Mouse (Mus musculus) kidney, embryonic 16.5 days (tissue): ENCODE data around the gene Coa3. TPM values are rescaled to one million over a fixed set of nuclear protein-coding genes. Genes with fewer than 3 reads are reported as not detected.

Experiments
- ATAC-seq: fragments of 200-750 bp; cut with Nextera tagmentation; 2 replicates; pipeline ENCODE4 v1.8.0; 2017; ENCODE audit warnings: moderate TSS enrichment; ENCODE audit not compliant: low FRiP score, low TSS enrichment
- H3K27ac ChIP-seq: fragments of 300-500 bp; sonication (generic); 2 replicates; pipeline ENCODE4 v1.5.1; 2014; ENCODE audit warnings: low read length
- H3K27me3 ChIP-seq: fragments of 300-500 bp; sonication (generic); 2 replicates; pipeline ENCODE4 v1.6.1; 2014; ENCODE audit warnings: low read length, control low read depth, mixed read lengths; ENCODE audit not compliant: insufficient read depth
- H3K36me3 ChIP-seq: fragments of 300-500 bp; sonication (generic); 2 replicates; pipeline ENCODE4 v1.6.1; 2014; ENCODE audit warnings: low read length, control low read depth, mixed read lengths; ENCODE audit not compliant: insufficient read depth
- H3K4me1 ChIP-seq: fragments of 300-500 bp; sonication (generic); 2 replicates; pipeline ENCODE4 v1.6.1; 2014; ENCODE audit warnings: low read length, control low read depth, mixed read lengths; ENCODE audit not compliant: insufficient read depth
- H3K4me2 ChIP-seq: fragments of 300-500 bp; sonication (generic); replicated peaks from 2 replicates; pipeline ENCODE4 v1.6.1; 2014; ENCODE audit warnings: low read depth, low read length
- H3K4me3 ChIP-seq: fragments of 300-500 bp; sonication (generic); 2 replicates; pipeline ENCODE4 v1.5.1; 2014; ENCODE audit warnings: mild to moderate bottlenecking, low read length
- H3K9ac ChIP-seq: fragments of 300-500 bp; sonication (generic); replicated peaks from 2 replicates; pipeline ENCODE4 v1.6.1; 2014; ENCODE audit warnings: low read length
- H3K9me3 ChIP-seq: fragments of 300-500 bp; sonication (generic); 2 replicates; pipeline ENCODE4 v1.6.1; 2016; ENCODE audit warnings: low read length, control low read depth
- WGBS: fragments of 180-500 bp; shearing (Covaris S2); extraction: QIAGEN DNeasy Blood & Tissue Kit; methylation state at CpG from one replicate; pipeline ENCODE4 v1.1.7; 2014; 5-methylcytosine and 5-hydroxymethylcytosine counted together
- polyA plus RNA-seq: library from polyadenylated mRNA; unstranded; fragments of >200 nt; fragmentation: Nextera tagmentation; extraction: Ambion mirVana; gene quantifications from 2 replicates; pipeline ENCODE4 v1.2.1, GENCODE M21; 2015

The Coa3 gene
- polyA plus RNA-seq, 1 experiment from 2014 or later: 200 TPM

- Histone ChIP-seq H3K27me3 (no peaks in the 10 kb centered on the region), H3K27ac (peak overlapping the region; percentile 91), H3K9me3 (no peaks in the 10 kb centered on the region), H3K4me2 (peak overlapping the region; percentile 95), H3K9ac (peak overlapping the region; percentile 53), H3K4me1 (peaks cover 39% of the 10 kb centered on the region), H3K36me3 (no peaks in the 10 kb centered on the region), H3K4me3 (peak overlapping the region; percentile 80; the same call in 1 of the 2 replicates)
- ATAC-seq: no peak
- WGBS: 15% methylated on average over 4 of the region's 4 CpGs
Measured at GRCm38 (mm10) chr11:101245071-101245470, 33.8 kb downstream of the Coa3 start.

GRCm38 (mm10) chr11:101238071-101238647 is 40.8 kb downstream of the Coa3 start:
- Histone ChIP-seq H3K27me3 (no peaks in the 10 kb centered on the region), H3K4me3 (no peak overlapping the region), H3K4me2 (no peak overlapping the region), H3K4me1 (peaks cover 4% of the 10 kb centered on the region; the same call in 1 of the 2 replicates), H3K9ac (no peak overlapping the region), H3K36me3 (no peaks in the 10 kb centered on the region), H3K27ac (peak overlapping the region; percentile 60; the same call in 1 of the 2 replicates), H3K9me3 (no peaks in the 10 kb centered on the region)
- 39% methylated on average over 5 of the region's 5 CpGs for WGBS
- ATAC-seq: peak; percentile 54; the same call in 1 of the 2 replicates

DNA sequence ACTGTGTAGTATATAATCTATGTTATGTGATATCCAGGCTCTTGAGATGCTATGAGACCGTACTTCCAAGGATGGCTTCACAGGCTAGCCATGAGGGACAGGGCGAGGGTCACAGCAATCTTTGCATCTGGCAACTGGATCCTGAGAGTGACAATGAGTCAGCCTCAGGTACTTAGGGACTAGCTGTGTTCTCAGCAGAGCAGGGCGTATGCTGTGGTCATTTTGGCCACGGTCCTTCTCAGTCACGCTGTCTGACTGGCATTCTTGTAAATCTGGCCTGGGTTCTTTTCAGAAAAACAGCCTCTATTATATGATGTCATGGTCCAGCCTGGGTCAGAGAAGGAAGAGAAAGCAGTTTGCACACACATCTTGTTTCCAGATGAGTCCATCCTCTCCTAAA is 42.1 kb downstream of the Coa3 start:
- H3K4me1 ChIP-seq: peaks cover 14% of the 10 kb centered on the region
- 85% methylated on average over 5 of the region's 5 CpGs for WGBS
- no peaks in the 10 kb centered on the region for H3K27me3 ChIP-seq
- no peak for ATAC-seq
- no peak overlapping the region for H3K4me3 ChIP-seq
- H3K9me3 ChIP-seq: no peaks in the 10 kb centered on the region
- H3K9ac ChIP-seq: no peak overlapping the region
- no peak overlapping the region for H3K27ac ChIP-seq
- H3K4me2 ChIP-seq: no peak overlapping the region
- H3K36me3 ChIP-seq: no peaks in the 10 kb centered on the region

DNA sequence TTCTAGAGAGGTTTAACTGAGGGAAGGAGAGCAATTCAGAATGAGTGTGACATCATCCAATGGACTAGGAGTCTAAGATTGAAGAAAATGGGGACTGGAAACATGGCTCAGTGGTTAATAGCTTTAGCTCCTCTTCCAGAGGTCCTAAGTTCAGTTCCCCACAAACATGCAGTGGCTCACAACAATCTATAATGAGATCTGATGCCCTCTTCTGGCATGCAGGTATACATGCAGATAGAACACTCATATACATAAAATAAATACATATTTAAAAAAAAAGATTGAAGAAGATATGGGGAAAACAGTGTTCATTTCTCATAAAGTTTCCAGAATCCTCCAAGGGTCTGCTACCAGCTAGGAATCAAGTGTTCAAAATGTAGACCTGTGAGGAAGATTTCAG is 43.5 kb downstream of the Coa3 start:
- H3K4me2 ChIP-seq: no peak overlapping the region

GRCm38 (mm10) chr11:101234124-101234523 is 44.8 kb downstream of the Coa3 start:
- Histone ChIP-seq H3K9me3 (no peaks in the 10 kb centered on the region), H3K27me3 (no peaks in the 10 kb centered on the region), H3K4me3 (no peak overlapping the region), H3K4me1 (peaks cover 41% of the 10 kb centered on the region), H3K27ac (peak overlapping the region; percentile 31; the same call in 1 of the 2 replicates), H3K36me3 (no peaks in the 10 kb centered on the region), H3K9ac (no peak overlapping the region), H3K4me2 (no peak overlapping the region)
- ATAC-seq: no peak

More for the DNA sequence above, 43.5 kb downstream of the Coa3 start:
- Histone ChIP-seq H3K9me3 (no peaks in the 10 kb centered on the region), H3K27me3 (no peaks in the 10 kb centered on the region), H3K4me3 (no peak overlapping the region), H3K9ac (no peak overlapping the region), H3K27ac (no peak overlapping the region), H3K4me1 (peaks cover 28% of the 10 kb centered on the region), H3K36me3 (no peaks in the 10 kb centered on the region)
- ATAC-seq: no peak

GRCm38 (mm10) chr11:101233240-101233639 is 45.7 kb downstream of the Coa3 start:
- Histone ChIP-seq H3K4me1 (peaks cover 46% of the 10 kb centered on the region), H3K27ac (peak overlapping the region; percentile 57)

DNA sequence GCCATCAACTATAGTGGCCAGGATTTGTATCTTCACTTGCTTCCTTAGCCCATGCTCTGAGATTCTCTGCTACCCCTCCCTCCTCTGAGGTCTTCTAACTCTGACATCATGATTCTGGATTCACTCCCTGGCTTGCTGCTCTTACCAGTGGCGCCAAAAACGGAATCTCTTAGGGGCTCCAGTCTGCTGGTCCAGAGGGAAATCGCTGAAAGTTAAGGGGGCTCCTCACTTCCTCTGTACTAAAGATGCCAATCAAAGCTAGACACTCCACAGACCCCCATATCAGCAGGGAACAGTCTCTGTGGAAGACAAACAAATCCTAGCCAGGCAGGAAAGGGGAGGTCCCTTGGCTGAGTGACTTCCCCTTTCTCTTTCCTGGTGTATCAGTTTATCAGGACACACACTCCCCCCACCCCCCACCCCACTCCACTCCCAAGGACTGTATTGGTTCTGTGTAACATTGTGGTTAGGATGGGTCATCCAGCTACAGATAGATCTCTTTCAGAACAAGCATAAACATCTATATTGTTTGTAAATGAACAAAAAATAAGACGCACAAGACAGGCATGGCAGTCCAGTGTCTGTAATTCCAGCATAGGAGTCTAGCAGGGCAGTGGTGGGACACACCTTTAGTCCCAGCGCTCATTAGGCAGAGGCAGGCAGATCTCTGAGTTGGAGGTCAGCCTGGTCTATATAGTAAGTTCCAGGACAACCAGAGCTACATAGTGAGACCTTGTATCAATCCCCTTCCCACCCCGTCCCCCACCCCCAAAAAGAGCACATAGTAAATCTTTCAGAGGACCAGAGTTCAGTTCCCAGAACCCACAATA is 46.7 kb downstream of the Coa3 start:
- H3K4me2 ChIP-seq: peak overlapping the region; percentile 53
- no peaks in the 10 kb centered on the region for H3K27me3 ChIP-seq
- no peaks in the 10 kb centered on the region for H3K36me3 ChIP-seq
- peak overlapping the region; percentile 99 for H3K27ac ChIP-seq
- H3K9me3 ChIP-seq: no peaks in the 10 kb centered on the region
- WGBS: 38% methylated on average over 6 of the region's 6 CpGs
- H3K4me3 ChIP-seq: peak overlapping the region; percentile 31
- peak overlapping the region; percentile 62 for H3K9ac ChIP-seq
- peaks cover 46% of the 10 kb centered on the region for H3K4me1 ChIP-seq
- ATAC-seq: peak; percentile 79

More at GRCm38 (mm10) chr11:101233240-101233639, 45.7 kb downstream of the Coa3 start:
- no peak overlapping the region for H3K4me2 ChIP-seq
- no peaks in the 10 kb centered on the region for H3K36me3 ChIP-seq
- no peaks in the 10 kb centered on the region for H3K27me3 ChIP-seq
- ATAC-seq: no peak
- WGBS: 72% methylated on average over 1 of the region's 1 CpGs
- no peak overlapping the region for H3K4me3 ChIP-seq
- no peak overlapping the region for H3K9ac ChIP-seq
- H3K9me3 ChIP-seq: no peaks in the 10 kb centered on the region

DNA sequence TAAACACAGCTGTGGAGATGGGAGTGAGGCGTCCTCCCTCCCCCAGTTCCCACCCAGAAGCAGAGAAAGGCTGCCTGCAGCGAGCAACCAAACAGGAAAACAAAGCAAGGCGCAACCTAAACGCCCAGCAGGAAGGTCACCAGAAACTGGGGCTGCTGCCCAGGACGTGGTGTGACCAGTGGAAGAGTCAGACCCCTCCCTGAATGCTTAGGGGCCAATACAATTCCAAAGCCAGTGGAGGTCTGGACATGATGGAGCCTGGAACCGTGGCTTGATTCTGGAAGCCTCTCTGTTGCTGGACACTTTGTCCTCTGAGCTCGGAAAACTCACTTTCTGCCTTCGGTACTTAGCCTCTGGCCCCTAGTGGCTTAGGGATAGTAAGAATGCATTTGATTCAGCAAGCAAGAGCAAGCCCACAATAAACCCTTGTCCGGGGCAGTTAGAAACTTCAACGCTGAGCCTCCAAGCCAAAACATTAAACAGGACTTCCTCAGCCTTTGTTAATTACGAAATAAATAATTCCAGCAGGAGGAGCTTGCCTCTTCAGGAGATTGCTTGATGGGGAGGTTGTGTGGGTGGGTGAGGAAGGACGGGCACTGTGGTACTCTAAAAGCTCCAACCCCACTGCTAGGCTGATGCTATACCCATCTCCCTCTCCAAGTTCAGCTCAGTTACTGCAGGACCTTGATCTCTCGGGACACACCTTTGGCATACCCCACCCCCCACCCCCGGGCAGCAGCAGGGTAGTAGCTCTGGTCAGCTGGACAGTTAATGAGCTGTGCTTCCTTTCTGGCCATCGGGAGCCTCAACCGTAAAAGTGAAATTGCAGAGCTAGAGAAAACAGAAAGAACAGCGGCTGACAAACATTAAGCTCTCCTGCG is 47.7 kb downstream of the Coa3 start:
- Histone ChIP-seq H3K36me3 (no peaks in the 10 kb centered on the region), H3K27me3 (no peaks in the 10 kb centered on the region), H3K4me3 (peak overlapping the region; percentile 31), H3K9me3 (no peaks in the 10 kb centered on the region), H3K4me2 (peak overlapping the region; percentile 53), H3K9ac (peak overlapping the region; percentile 62), H3K27ac (peak overlapping the region; percentile 99), H3K4me1 (peaks cover 46% of the 10 kb centered on the region)
- ATAC-seq: peak; percentile 89
- WGBS: 1% methylated on average over 18 of the region's 18 CpGs

DNA sequence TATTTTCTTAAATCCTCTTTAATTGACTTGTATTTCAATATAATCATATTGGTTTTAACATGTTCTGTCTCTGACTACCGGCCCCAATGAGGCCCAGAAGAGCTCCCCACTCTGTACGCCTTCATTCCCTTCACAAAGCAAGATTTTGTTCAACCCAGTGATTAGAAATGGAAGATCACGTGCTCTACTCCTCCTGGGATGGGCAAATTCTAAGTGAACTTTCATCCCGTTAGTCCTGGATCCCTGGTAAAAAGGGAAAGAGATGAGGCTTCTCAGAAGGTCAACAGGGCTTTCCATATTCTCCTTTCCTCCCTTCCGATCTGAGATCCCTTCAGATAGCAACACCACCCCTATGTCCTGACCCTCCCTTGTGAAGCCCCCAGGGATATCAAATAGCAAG is 48.4 kb downstream of the Coa3 start:
- Histone ChIP-seq H3K27ac (peak overlapping the region; percentile 99), H3K9ac (peak overlapping the region; percentile 62), H3K4me2 (peak overlapping the region; percentile 53), H3K4me3 (peak overlapping the region; percentile 31; the same call in 1 of the 2 replicates), H3K36me3 (no peaks in the 10 kb centered on the region), H3K9me3 (no peaks in the 10 kb centered on the region), H3K4me1 (peaks cover 46% of the 10 kb centered on the region), H3K27me3 (no peaks in the 10 kb centered on the region)
- 14% methylated on average over 5 of the region's 5 CpGs for WGBS
- no peak for ATAC-seq
